Comparison of ENCODE assay signal across 15 mouse cellular contexts in the genomic region with DNA sequence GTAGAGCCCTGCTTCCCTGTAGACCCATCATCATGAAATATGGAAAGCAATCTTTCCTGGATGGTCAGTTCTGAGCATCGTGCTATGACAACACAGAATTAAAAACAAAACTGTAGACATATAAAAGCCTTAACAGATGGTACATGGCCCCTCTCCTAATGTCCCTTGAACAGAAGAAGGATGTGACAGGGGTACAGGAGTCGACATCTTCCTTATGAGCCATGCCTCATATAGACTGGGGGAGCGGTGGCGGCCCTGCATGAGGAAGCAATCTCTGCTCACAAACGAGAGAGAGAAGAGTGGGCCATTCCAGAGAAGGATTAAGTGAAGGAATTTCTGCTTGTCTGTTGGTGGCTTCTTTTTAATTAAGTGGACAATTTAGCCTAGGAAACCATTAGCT. TPM values are rescaled to one million over a fixed set of nuclear protein-coding genes. Genes with fewer than 3 reads are reported as not detected.
DNase-seq lines count a peak whose midpoint lies in the region; ATAC-seq lines count a peak whose summit lies in the region.
"Had no signal": no experiment of that assay in that cellular context is flagged by ENCODE, and none has a peak within 500 bp of the region (broad histone marks: within the 10 kb centered on the region; RNA-seq: fewer than 3 reads in every experiment).

No protein-coding gene starts in this region.

- H3K4me1 ChIP-seq in kidney, embryonic 16.5 days (ENCODE audit: insufficient read depth, low read length), result peaks cover 15% of the 10 kb centered on the region
- peaks cover 30% of the 10 kb centered on the region for H3K4me1 ChIP-seq in neural tube, embryonic 11.5 days (ENCODE audit: control insufficient read depth, insufficient read depth, low read length)
- H3K4me1 ChIP-seq in neural tube, embryonic 14.5 days (ENCODE audit: control insufficient read depth, insufficient read depth, low read length), result peaks cover 13% of the 10 kb centered on the region; the same call in 1 of the 2 replicates

- peak overlapping the region; percentile 72; the same call in 1 of the 2 replicates for H3K27ac ChIP-seq in kidney, embryonic 16.5 days (ENCODE audit: low read length)
- H3K27ac ChIP-seq in neural tube, embryonic 11.5 days (ENCODE audit: low read depth, low read length), result 0 out of 2 replicates have a peak overlapping the region, but pooled peaks have one; percentile 14
- H3K27ac ChIP-seq in neural tube, embryonic 14.5 days (ENCODE audit: low read depth, low read length), result peak overlapping the region; percentile 13; the same call in 1 of the 2 replicates
- H3K27ac ChIP-seq: embryonic facial prominence, embryonic 10.5 days; heart, adult 2 months; limb, embryonic 12.5 days; liver, embryonic 12.5 days had no signal

- H3K9ac ChIP-seq in kidney, embryonic 16.5 days (replicated peaks; ENCODE audit: low read length), result no peak overlapping the region
- H3K9ac ChIP-seq in neural tube, embryonic 11.5 days (ENCODE audit: low read length), result no peak overlapping the region
- no peak overlapping the region for H3K9ac ChIP-seq in neural tube, embryonic 14.5 days (replicated peaks; ENCODE audit: low read depth, low read length)
- H3K9ac ChIP-seq: limb, embryonic 12.5 days; liver, embryonic 12.5 days; neural tube, embryonic 12.5 days had no signal

- WGBS in kidney, embryonic 16.5 days, result 43% methylated on average over 5 of the region's 5 CpGs
- 49% methylated on average over 5 of the region's 5 CpGs for WGBS in neural tube, embryonic 11.5 days
- WGBS in neural tube, embryonic 14.5 days, result 30% methylated on average over 5 of the region's 5 CpGs

- no peaks in the 10 kb centered on the region for H3K27me3 ChIP-seq in kidney, embryonic 16.5 days (ENCODE audit: insufficient read depth, low read length)
- H3K27me3 ChIP-seq in neural tube, embryonic 11.5 days (ENCODE audit: control insufficient read depth, insufficient read depth, low read length), result no peaks in the 10 kb centered on the region
- no peaks in the 10 kb centered on the region for H3K27me3 ChIP-seq in neural tube, embryonic 14.5 days (ENCODE audit: control insufficient read depth, insufficient read depth, low read length)
- H3K27me3 ChIP-seq: limb, embryonic 12.5 days; liver, embryonic 12.5 days; neural tube, embryonic 12.5 days had no signal

- no peak overlapping the region for H3K4me3 ChIP-seq in kidney, embryonic 16.5 days (ENCODE audit: low read length)
- no peak overlapping the region; the same call in 1 of the 2 replicates for H3K4me3 ChIP-seq in neural tube, embryonic 11.5 days (ENCODE audit: low read depth, low read length)
- no peak overlapping the region for H3K4me3 ChIP-seq in neural tube, embryonic 14.5 days (ENCODE audit: low read depth, low read length)
- H3K4me3 ChIP-seq: embryonic facial prominence, embryonic 10.5 days; heart, adult 2 months; limb, embryonic 12.5 days; liver, embryonic 12.5 days; neural tube, embryonic 12.5 days had no signal

- no peak for DNase-seq in kidney, postnatal 14 days
- DNase-seq in neural tube, embryonic 11.5 days (ENCODE audit: low spot score), result no peak
- no peak for DNase-seq in neural tube, embryonic 10.5 days (ENCODE audit: extremely low spot score, low spot score)
- DNase-seq in right cerebral cortex, postnatal 4 days, result no peak
- no peak for DNase-seq in ovary, postnatal 14 days (ENCODE audit: low spot score)
- DNase-seq: heart, postnatal 36 days; right cerebral cortex, postnatal 25 days; thymus, postnatal 14 days had no signal

- H3K36me3 ChIP-seq in kidney, embryonic 16.5 days (ENCODE audit: insufficient read depth, low read length), result peaks cover 4% of the 10 kb centered on the region; the same call in 1 of the 2 replicates
- H3K36me3 ChIP-seq in neural tube, embryonic 11.5 days (ENCODE audit: control insufficient read depth, insufficient read depth, low read length), result peaks cover 2% of the 10 kb centered on the region
- no peaks in the 10 kb centered on the region for H3K36me3 ChIP-seq in neural tube, embryonic 14.5 days (ENCODE audit: control insufficient read depth, insufficient read depth, low read length)

- peak; percentile 41; the same call in 1 of the 2 replicates for ATAC-seq in kidney, embryonic 16.5 days (ENCODE audit: low FRiP score, low TSS enrichment)
- ATAC-seq in neural tube, embryonic 11.5 days (ENCODE audit: insufficient read depth, low FRiP score, low TSS enrichment), result no peak
- ATAC-seq in neural tube, embryonic 14.5 days (ENCODE audit: low read depth), result peak; percentile 36; the same call in 1 of the 2 replicates
- ATAC-seq: liver, embryonic 12.5 days had no signal

- H3K9me3 ChIP-seq in kidney, embryonic 16.5 days (ENCODE audit: low read length), result no peaks in the 10 kb centered on the region
- H3K9me3 ChIP-seq in neural tube, embryonic 11.5 days (ENCODE audit: control insufficient read depth, low read length), result no peaks in the 10 kb centered on the region
- H3K9me3 ChIP-seq in neural tube, embryonic 14.5 days (ENCODE audit: control insufficient read depth, low read length), result no peaks in the 10 kb centered on the region
- H3K9me3 ChIP-seq: embryonic facial prominence, embryonic 10.5 days; limb, embryonic 12.5 days; liver, embryonic 12.5 days; neural tube, embryonic 12.5 days had no signal

- H3K4me2 ChIP-seq in kidney, embryonic 16.5 days (replicated peaks; ENCODE audit: low read depth, low read length), result no peak overlapping the region
- no peak overlapping the region for H3K4me2 ChIP-seq in neural tube, embryonic 11.5 days (ENCODE audit: low read depth)
- H3K4me2 ChIP-seq in neural tube, embryonic 14.5 days (ENCODE audit: low read depth, low read length), result no peak overlapping the region
- H3K4me2 ChIP-seq: limb, embryonic 12.5 days; liver, embryonic 12.5 days; neural tube, embryonic 12.5 days had no signal

RNA-seq across cellular contexts. Expression of a gene that starts 58.8 kb away (rescaled TPM):
- polyA plus RNA-seq in kidney, embryonic 16.5 days (2015; fragmentation: Nextera tagmentation; extraction: Ambion mirVana), result 19.7 and 21.0 TPM in 2 replicates
- polyA plus RNA-seq in neural tube, embryonic 11.5 days (2014; fragmentation: Nextera tagmentation; extraction: Ambion mirVana), result 29.8 and 31.3 TPM in 2 replicates
- 16.7 and 20.7 TPM in 2 replicates for polyA plus RNA-seq in neural tube, embryonic 14.5 days (2014; fragmentation: Nextera tagmentation; extraction: Ambion mirVana)

Comparison
In these comparisons a context has a peak if more than half of its experiments do, and no peak if none do; other contexts are left out.
1. H3K27ac ChIP-seq: peak in every context shown above with its lines; median percentile 72 in kidney, embryonic 16.5 days; 14 in neural tube, embryonic 11.5 days; 13 in neural tube, embryonic 14.5 days.